Mouse (Mus musculus): Measurements from ENCODE around the gene Fgd2. TPM values are rescaled to one million over a fixed set of nuclear protein-coding genes. Genes with fewer than 3 reads are reported as not detected.

The Fgd2 gene
- polyA plus RNA-seq, 1 experiment from 2014 or later, result 5.0 TPM

- ATAC-seq (ENCODE audit: low read depth) (no peak), DNase-seq (no peak)
- Histone ChIP-seq H3K27ac (no peak overlapping the region), H3K9ac (no peak overlapping the region), H3K4me3 (replicated peaks) (no peak overlapping the region), H3K36me3 (no peaks in the 10 kb centered on the region), H3K4me1 (replicated peaks) (peaks cover 53% of the 10 kb centered on the region), H3K4me2 (no peak overlapping the region), H3K27me3 (peaks cover 46% of the 10 kb centered on the region), H3K9me3 (replicated peaks) (no peaks in the 10 kb centered on the region)
- 49% methylated on average over 3 of the region's 3 CpGs for WGBS (ENCODE audit: insufficient replicate concordance)
These were observed 58.2 kb downstream of the Fgd2 start for GRCm38 (mm10) chr17:29418758-29419380.

GRCm38 (mm10) chr17:29419976-29420739 lies 59.4 kb downstream of the Fgd2 start:
- peak; percentile 70 for ATAC-seq (ENCODE audit: low read depth)
- DNase-seq, result peak; percentile 45
- peak overlapping the region; percentile 18; the same call in 1 of the 2 replicates for H3K27ac ChIP-seq

GRCm38 (mm10) chr17:29421319-29421718 lies 60.6 kb downstream of the Fgd2 start:
- WGBS (ENCODE audit: insufficient replicate concordance), result 70% methylated on average over 3 of the region's 3 CpGs
- DNase-seq, result no peak
- H3K27ac ChIP-seq, result no peak overlapping the region

More at GRCm38 (mm10) chr17:29419976-29420739, 59.4 kb downstream of the Fgd2 start:
- Histone ChIP-seq H3K4me3 (replicated peaks) (no peak overlapping the region), H3K27me3 (peaks cover 40% of the 10 kb centered on the region), H3K36me3 (no peaks in the 10 kb centered on the region), H3K9me3 (replicated peaks) (no peaks in the 10 kb centered on the region), H3K9ac (peak overlapping the region; percentile 47; the same call in 1 of the 2 replicates), H3K4me2 (no peak overlapping the region; the same call in 1 of the 2 replicates), H3K4me1 (replicated peaks) (peaks cover 52% of the 10 kb centered on the region)
- 48% methylated on average over 12 of the region's 12 CpGs for WGBS (ENCODE audit: insufficient replicate concordance)

GRCm38 (mm10) chr17:29422337-29422736 lies 61.6 kb downstream of the Fgd2 start:
- H3K4me1 ChIP-seq (replicated peaks), result peaks cover 39% of the 10 kb centered on the region
- no peak overlapping the region for H3K4me2 ChIP-seq
- ATAC-seq (ENCODE audit: low read depth) (no peak), DNase-seq (no peak)
- H3K9me3 ChIP-seq (replicated peaks), result no peaks in the 10 kb centered on the region
- H3K27me3 ChIP-seq, result peaks cover 22% of the 10 kb centered on the region
- no peak overlapping the region for H3K27ac ChIP-seq
- no peak overlapping the region for H3K4me3 ChIP-seq (replicated peaks)
- no peaks in the 10 kb centered on the region for H3K36me3 ChIP-seq
- 84% methylated on average over 6 of the region's 6 CpGs for WGBS (ENCODE audit: insufficient replicate concordance)
- H3K9ac ChIP-seq, result no peak overlapping the region

More at GRCm38 (mm10) chr17:29421319-29421718, 60.6 kb downstream of the Fgd2 start:
- no peaks in the 10 kb centered on the region for H3K9me3 ChIP-seq (replicated peaks)
- H3K36me3 ChIP-seq, result no peaks in the 10 kb centered on the region
- H3K4me1 ChIP-seq (replicated peaks), result peaks cover 44% of the 10 kb centered on the region
- no peak overlapping the region for H3K4me2 ChIP-seq
- no peak for ATAC-seq (ENCODE audit: low read depth)
- H3K4me3 ChIP-seq (replicated peaks), result no peak overlapping the region
- peaks cover 32% of the 10 kb centered on the region for H3K27me3 ChIP-seq
- H3K9ac ChIP-seq, result no peak overlapping the region

GRCm38 (mm10) chr17:29422912-29423504 lies 62.3 kb downstream of the Fgd2 start:
- no peak overlapping the region for H3K4me3 ChIP-seq (replicated peaks)
- H3K27ac ChIP-seq, result peak overlapping the region; percentile 20; the same call in 1 of the 2 replicates
- ATAC-seq (ENCODE audit: low read depth) (no peak), DNase-seq (no peak)
- H3K36me3 ChIP-seq, result no peaks in the 10 kb centered on the region
- 75% methylated on average over 8 of the region's 8 CpGs for WGBS (ENCODE audit: insufficient replicate concordance)
- peaks cover 17% of the 10 kb centered on the region for H3K27me3 ChIP-seq
- peaks cover 42% of the 10 kb centered on the region for H3K4me1 ChIP-seq (replicated peaks)
- no peaks in the 10 kb centered on the region for H3K9me3 ChIP-seq (replicated peaks)
- 0 out of 2 replicates have a peak overlapping the region, but pooled peaks have one; percentile 8 for H3K9ac ChIP-seq
- H3K4me2 ChIP-seq, result no peak overlapping the region

GRCm38 (mm10) chr17:29423991-29424390 lies 63.3 kb downstream of the Fgd2 start:
- H3K9me3 ChIP-seq (replicated peaks), result no peaks in the 10 kb centered on the region
- no peak overlapping the region for H3K4me2 ChIP-seq
- no peak overlapping the region for H3K4me3 ChIP-seq (replicated peaks)
- ATAC-seq (ENCODE audit: low read depth) (no peak), DNase-seq (no peak)
- H3K36me3 ChIP-seq, result no peaks in the 10 kb centered on the region
- 74% methylated on average over 2 of the region's 2 CpGs for WGBS (ENCODE audit: insufficient replicate concordance)
- peaks cover 8% of the 10 kb centered on the region for H3K27me3 ChIP-seq
- H3K27ac ChIP-seq, result no peak overlapping the region
- H3K9ac ChIP-seq, result no peak overlapping the region
- peaks cover 45% of the 10 kb centered on the region for H3K4me1 ChIP-seq (replicated peaks)

- H3K4me3 ChIP-seq (replicated peaks), result no peak overlapping the region
- no peak for DNase-seq
- H3K9me3 ChIP-seq (replicated peaks), result no peaks in the 10 kb centered on the region
- WGBS (ENCODE audit: insufficient replicate concordance), result 84% methylated on average over 9 of the region's 9 CpGs
- peaks cover 45% of the 10 kb centered on the region for H3K4me1 ChIP-seq (replicated peaks)
- H3K9ac ChIP-seq, result no peak overlapping the region
- no peak overlapping the region for H3K4me2 ChIP-seq
- peaks cover 6% of the 10 kb centered on the region; the same call in 1 of the 2 replicates for H3K27me3 ChIP-seq
- H3K27ac ChIP-seq, result no peak overlapping the region
- H3K36me3 ChIP-seq, result no peaks in the 10 kb centered on the region
- no peak for ATAC-seq (ENCODE audit: low read depth)
These were observed 64.6 kb downstream of the Fgd2 start for GRCm38 (mm10) chr17:29425345-29425744.

GRCm38 (mm10) chr17:29428213-29428612 lies 67.5 kb downstream of the Fgd2 start:
- Histone ChIP-seq H3K36me3 (peaks cover 2% of the 10 kb centered on the region; the same call in 1 of the 2 replicates), H3K27me3 (peaks cover 16% of the 10 kb centered on the region; the same call in 1 of the 2 replicates), H3K9ac (peak overlapping the region; percentile 23), H3K4me1 (replicated peaks) (peaks cover 57% of the 10 kb centered on the region), H3K4me2 (no peak overlapping the region), H3K27ac (peak overlapping the region; percentile 58), H3K9me3 (replicated peaks) (peaks cover 5% of the 10 kb centered on the region; the same call in 1 of the 2 replicates), H3K4me3 (replicated peaks) (no peak overlapping the region)
- 59% methylated on average over 8 of the region's 8 CpGs for WGBS (ENCODE audit: insufficient replicate concordance)
- DNase-seq (no peak), ATAC-seq (ENCODE audit: low read depth) (no peak)

GRCm38 (mm10) chr17:29428826-29429225 lies 68.1 kb downstream of the Fgd2 start:
- Histone ChIP-seq H3K9ac (peak overlapping the region; percentile 30; the same call in 1 of the 2 replicates), H3K27ac (peak overlapping the region; percentile 74), H3K4me2 (no peak overlapping the region), H3K4me1 (replicated peaks) (peaks cover 59% of the 10 kb centered on the region), H3K27me3 (peaks cover 16% of the 10 kb centered on the region; the same call in 1 of the 2 replicates), H3K4me3 (replicated peaks) (no peak overlapping the region), H3K36me3 (peaks cover 2% of the 10 kb centered on the region; the same call in 1 of the 2 replicates), H3K9me3 (replicated peaks) (peaks cover 5% of the 10 kb centered on the region; the same call in 1 of the 2 replicates)
- DNase-seq (no peak), ATAC-seq (ENCODE audit: low read depth) (no peak)
- 37% methylated on average over 2 of the region's 2 CpGs for WGBS (ENCODE audit: insufficient replicate concordance)
